Mouse (Mus musculus) heart, embryonic 12.5 days (tissue): Measurements from ENCODE around the gene Sycn. TPM values are rescaled to one million over a fixed set of nuclear protein-coding genes. Genes with fewer than 3 reads are reported as not detected.

ENCODE experiments used
- ATAC-seq: fragments of 200-750 bp; cut with Nextera tagmentation; 2 replicates; pipeline ENCODE4 v1.8.0; 2017; ENCODE audit warnings: moderate TSS enrichment, moderate library complexity; ENCODE audit not compliant: insufficient number of reproducible peaks, low FRiP score
- H3K27ac ChIP-seq: fragments of 300-500 bp; sonication (generic); 2 replicates; pipeline ENCODE4 v1.5.1; 2016; ENCODE audit warnings: mild to moderate bottlenecking, moderate library complexity; ENCODE audit not compliant: poor library complexity, severe bottlenecking
- H3K27me3 ChIP-seq: fragments of 300-500 bp; sonication (generic); replicated peaks from 2 replicates; pipeline ENCODE4 v1.6.1; 2016; ENCODE audit warnings: mild to moderate bottlenecking, moderate library complexity
- H3K36me3 ChIP-seq: fragments of 300-500 bp; sonication (generic); 2 replicates; pipeline ENCODE4 v1.6.1; 2016; ENCODE audit warnings: mild to moderate bottlenecking, moderate library complexity
- H3K4me1 ChIP-seq: fragments of 300-500 bp; sonication (generic); replicated peaks from 2 replicates; pipeline ENCODE4 v1.6.1; 2016; ENCODE audit warnings: mild to moderate bottlenecking
- H3K4me2 ChIP-seq: fragments of 300-500 bp; sonication (generic); 2 replicates; pipeline ENCODE4 v1.6.1; 2016; ENCODE audit warnings: mild to moderate bottlenecking, moderate library complexity
- H3K4me3 ChIP-seq: fragments of 300-500 bp; sonication (generic); 2 replicates; pipeline ENCODE4 v1.5.1; 2016; ENCODE audit warnings: mild to moderate bottlenecking
- H3K9ac ChIP-seq: fragments of 300-500 bp; sonication (generic); 2 replicates; pipeline ENCODE4 v1.6.1; 2016; ENCODE audit warnings: mild to moderate bottlenecking, moderate library complexity
- H3K9me3 ChIP-seq: fragments of 300-500 bp; sonication (generic); replicated peaks from 2 replicates; pipeline ENCODE4 v1.6.1; 2016; ENCODE audit warnings: mild to moderate bottlenecking, moderate library complexity
- WGBS: fragments of 180-500 bp; shearing (Covaris S2); methylation state at CpG from one replicate; pipeline ENCODE4 v1.1.7; 2016; 5-methylcytosine and 5-hydroxymethylcytosine counted together
- polyA plus RNA-seq: library from polyadenylated mRNA; unstranded; fragments of >200 nt; fragmentation: Nextera tagmentation; extraction: Ambion mirVana; gene quantifications from 2 replicates; pipeline ENCODE4 v1.2.1, GENCODE M21; 2016

Sycn gene
- polyA plus RNA-seq, 1 experiment from 2014 or later: not detected

DNA sequence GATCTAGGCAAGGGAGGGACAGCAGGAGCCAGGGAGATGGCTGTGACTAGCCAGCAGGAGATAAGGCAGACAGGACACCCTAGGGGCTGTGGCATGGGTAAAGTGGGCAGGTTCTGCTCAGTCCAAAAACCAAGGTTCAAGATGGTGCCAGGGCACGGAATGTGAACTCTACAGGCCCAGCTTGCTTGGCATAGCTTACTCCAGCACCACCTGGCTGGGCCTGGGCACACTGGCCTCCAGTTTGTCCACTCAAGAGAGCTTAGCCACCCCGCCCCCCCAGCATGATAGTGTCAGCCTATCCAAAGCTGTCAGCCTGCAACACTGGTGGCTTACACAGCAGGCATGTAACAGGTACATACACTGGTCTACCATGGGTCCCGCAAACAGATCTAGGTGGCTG is 32.6 kb downstream of the Sycn start:
- WGBS: 92% methylated on average over 3 of the region's 3 CpGs
- no peak overlapping the region for H3K9ac ChIP-seq
- H3K27ac ChIP-seq: no peak overlapping the region
- H3K4me2 ChIP-seq: no peak overlapping the region
- H3K9me3 ChIP-seq: no peaks in the 10 kb centered on the region
- peaks cover 6% of the 10 kb centered on the region for H3K36me3 ChIP-seq
- H3K4me1 ChIP-seq: peaks cover 91% of the 10 kb centered on the region
- H3K27me3 ChIP-seq: no peaks in the 10 kb centered on the region
- no peak for ATAC-seq
- H3K4me3 ChIP-seq: no peak overlapping the region

- no peak overlapping the region for H3K4me2 ChIP-seq
- ATAC-seq: no peak
- H3K4me3 ChIP-seq: no peak overlapping the region
- no peaks in the 10 kb centered on the region for H3K27me3 ChIP-seq
- H3K9me3 ChIP-seq: no peaks in the 10 kb centered on the region
- no peak overlapping the region for H3K27ac ChIP-seq
- 85% methylated on average over 11 of the region's 11 CpGs for WGBS
- H3K4me1 ChIP-seq: peaks cover 97% of the 10 kb centered on the region
- no peaks in the 10 kb centered on the region for H3K36me3 ChIP-seq
- no peak overlapping the region for H3K9ac ChIP-seq
Measured at GRCm38 (mm10) chr7:28575597-28575996, 34.9 kb downstream of the Sycn start.

DNA sequence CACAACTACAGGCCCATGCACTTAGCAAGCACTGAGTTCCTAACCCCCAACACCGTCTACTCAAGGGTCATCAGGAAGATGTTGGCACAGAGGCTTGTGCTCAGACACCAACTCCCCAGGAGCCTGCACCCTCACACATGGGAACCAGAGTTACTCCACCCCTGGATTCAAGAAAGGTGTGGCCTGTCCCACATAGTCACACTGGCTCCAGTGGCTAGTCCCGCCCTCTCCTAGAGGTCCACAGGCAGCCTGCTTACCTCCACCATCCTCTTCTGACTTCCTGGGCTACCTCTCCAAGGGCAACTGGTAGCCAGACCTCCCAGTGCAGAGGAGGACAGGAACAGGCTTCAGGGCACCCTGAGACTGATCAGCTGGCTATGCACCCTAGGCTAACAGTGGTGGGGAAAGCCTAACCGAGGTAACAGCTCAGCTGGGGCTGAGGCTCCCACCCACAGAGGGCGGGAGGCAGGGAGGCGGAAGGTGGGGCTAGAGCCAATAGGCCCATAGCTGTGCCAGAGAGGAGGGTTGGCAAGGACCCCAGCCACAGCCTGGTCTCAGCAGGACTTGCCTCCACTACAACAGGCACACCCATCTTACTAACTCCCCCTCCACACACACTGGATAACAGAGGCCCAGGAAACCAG is 35.7 kb downstream of the Sycn start:
- no peaks in the 10 kb centered on the region for H3K27me3 ChIP-seq
- no peak overlapping the region for H3K27ac ChIP-seq
- no peak overlapping the region for H3K4me3 ChIP-seq
- H3K9me3 ChIP-seq: no peaks in the 10 kb centered on the region
- WGBS: 69% methylated on average over 5 of the region's 5 CpGs
- H3K36me3 ChIP-seq: no peaks in the 10 kb centered on the region
- H3K4me1 ChIP-seq: peaks cover 92% of the 10 kb centered on the region
- H3K9ac ChIP-seq: peak overlapping the region; percentile 50; the same call in 1 of the 2 replicates
- 0 out of 2 replicates have a peak, but pooled peaks have one; percentile 26 for ATAC-seq
- no peak overlapping the region for H3K4me2 ChIP-seq

GRCm38 (mm10) chr7:28577826-28578542 is 37.3 kb downstream of the Sycn start:
- Histone ChIP-seq H3K4me3 (no peak overlapping the region), H3K4me2 (peak overlapping the region; percentile 8; the same call in 1 of the 2 replicates), H3K9ac (0 out of 2 replicates have a peak overlapping the region, but pooled peaks have one; percentile 50), H3K27me3 (no peaks in the 10 kb centered on the region), H3K36me3 (no peaks in the 10 kb centered on the region), H3K27ac (peak overlapping the region; percentile 78), H3K9me3 (no peaks in the 10 kb centered on the region), H3K4me1 (peaks cover 84% of the 10 kb centered on the region)
- WGBS: 70% methylated on average over 9 of the region's 9 CpGs
- no peak for ATAC-seq

- Histone ChIP-seq H3K27ac (peak overlapping the region; percentile 78; the same call in 1 of the 2 replicates), H3K9me3 (no peaks in the 10 kb centered on the region), H3K9ac (no peak overlapping the region), H3K36me3 (no peaks in the 10 kb centered on the region), H3K4me2 (no peak overlapping the region), H3K4me1 (peaks cover 82% of the 10 kb centered on the region), H3K27me3 (no peaks in the 10 kb centered on the region), H3K4me3 (no peak overlapping the region)
- no peak for ATAC-seq
- WGBS: 70% methylated on average over 5 of the region's 5 CpGs
Measured at GRCm38 (mm10) chr7:28578543-28579053, 37.9 kb downstream of the Sycn start.

DNA sequence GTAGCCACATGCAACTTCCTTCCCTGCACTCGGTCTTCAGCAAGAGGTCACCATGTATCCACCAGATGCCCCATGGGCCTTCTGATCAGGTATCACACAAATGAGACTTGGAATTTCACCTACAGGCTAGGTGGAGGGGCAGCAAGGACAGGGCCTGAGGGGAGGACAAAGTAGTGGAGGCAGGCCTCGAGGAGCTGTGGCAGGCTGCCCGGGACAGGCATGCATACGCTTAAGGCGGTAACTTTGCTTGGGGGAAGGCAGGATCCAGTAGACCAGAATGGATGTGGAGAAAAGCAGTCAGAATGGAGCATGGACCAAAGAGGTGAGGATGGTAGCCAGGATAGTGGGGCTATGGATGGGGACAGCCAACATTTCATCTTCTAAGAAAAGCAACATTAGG is 39.1 kb downstream of the Sycn start:
- H3K4me1 ChIP-seq: peaks cover 84% of the 10 kb centered on the region
- H3K27me3 ChIP-seq: no peaks in the 10 kb centered on the region
- H3K4me3 ChIP-seq: no peak overlapping the region
- H3K9me3 ChIP-seq: no peaks in the 10 kb centered on the region
- ATAC-seq: no peak
- 0 out of 2 replicates have a peak overlapping the region, but pooled peaks have one; percentile 4 for H3K9ac ChIP-seq
- no peaks in the 10 kb centered on the region for H3K36me3 ChIP-seq
- H3K27ac ChIP-seq: no peak overlapping the region
- no peak overlapping the region for H3K4me2 ChIP-seq
- 80% methylated on average over 5 of the region's 5 CpGs for WGBS

DNA sequence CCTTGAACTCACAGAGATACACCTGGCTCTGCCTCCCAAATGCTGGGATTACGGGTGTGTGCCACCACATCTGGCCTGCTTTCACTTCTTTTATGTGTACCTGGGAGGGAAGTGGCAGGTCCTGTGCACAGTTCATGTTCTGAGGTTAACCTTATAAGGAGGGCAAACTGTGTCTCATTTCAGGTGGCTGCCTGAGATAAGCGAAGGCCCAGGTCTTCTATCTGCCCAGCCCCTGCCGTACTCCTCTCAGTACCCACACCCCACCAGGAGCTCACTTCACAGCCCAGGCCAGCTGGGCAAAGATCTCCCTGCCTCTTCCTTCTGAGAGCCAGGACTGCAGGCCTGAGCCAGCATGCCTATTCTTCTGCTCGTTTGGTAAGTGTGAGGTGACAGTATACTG is 41.0 kb downstream of the Sycn start:
- WGBS: 70% methylated on average over 4 of the region's 4 CpGs
- H3K9me3 ChIP-seq: no peaks in the 10 kb centered on the region
- H3K9ac ChIP-seq: no peak overlapping the region
- ATAC-seq: no peak
- no peak overlapping the region for H3K4me3 ChIP-seq
- H3K36me3 ChIP-seq: no peaks in the 10 kb centered on the region
- H3K4me1 ChIP-seq: peaks cover 84% of the 10 kb centered on the region
- H3K27ac ChIP-seq: no peak overlapping the region
- no peaks in the 10 kb centered on the region for H3K27me3 ChIP-seq
- H3K4me2 ChIP-seq: no peak overlapping the region

DNA sequence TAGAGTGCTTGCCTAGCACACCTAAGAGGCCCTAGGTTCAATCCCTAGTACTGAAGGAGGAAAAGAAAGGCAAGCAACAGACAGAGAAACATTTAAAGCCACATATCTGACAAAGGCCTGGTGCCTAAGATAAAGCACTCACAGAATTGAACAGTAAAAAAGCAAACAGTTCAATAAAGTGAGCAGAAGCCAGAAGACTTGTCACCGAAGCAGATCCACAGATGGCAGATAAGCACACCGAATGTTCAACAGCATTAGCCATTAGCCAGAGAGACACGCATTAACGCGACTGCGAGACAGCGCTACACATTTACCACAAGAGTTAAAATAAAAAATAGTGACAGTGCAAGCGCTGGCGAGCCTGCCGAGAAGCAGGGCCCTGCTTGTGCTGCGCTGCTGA is 42.2 kb downstream of the Sycn start:
- Histone ChIP-seq H3K36me3 (no peaks in the 10 kb centered on the region), H3K4me1 (peaks cover 84% of the 10 kb centered on the region), H3K4me3 (no peak overlapping the region), H3K9me3 (no peaks in the 10 kb centered on the region), H3K27me3 (no peaks in the 10 kb centered on the region), H3K9ac (no peak overlapping the region), H3K4me2 (no peak overlapping the region), H3K27ac (no peak overlapping the region)
- ATAC-seq: no peak
- 75% methylated on average over 11 of the region's 11 CpGs for WGBS

DNA sequence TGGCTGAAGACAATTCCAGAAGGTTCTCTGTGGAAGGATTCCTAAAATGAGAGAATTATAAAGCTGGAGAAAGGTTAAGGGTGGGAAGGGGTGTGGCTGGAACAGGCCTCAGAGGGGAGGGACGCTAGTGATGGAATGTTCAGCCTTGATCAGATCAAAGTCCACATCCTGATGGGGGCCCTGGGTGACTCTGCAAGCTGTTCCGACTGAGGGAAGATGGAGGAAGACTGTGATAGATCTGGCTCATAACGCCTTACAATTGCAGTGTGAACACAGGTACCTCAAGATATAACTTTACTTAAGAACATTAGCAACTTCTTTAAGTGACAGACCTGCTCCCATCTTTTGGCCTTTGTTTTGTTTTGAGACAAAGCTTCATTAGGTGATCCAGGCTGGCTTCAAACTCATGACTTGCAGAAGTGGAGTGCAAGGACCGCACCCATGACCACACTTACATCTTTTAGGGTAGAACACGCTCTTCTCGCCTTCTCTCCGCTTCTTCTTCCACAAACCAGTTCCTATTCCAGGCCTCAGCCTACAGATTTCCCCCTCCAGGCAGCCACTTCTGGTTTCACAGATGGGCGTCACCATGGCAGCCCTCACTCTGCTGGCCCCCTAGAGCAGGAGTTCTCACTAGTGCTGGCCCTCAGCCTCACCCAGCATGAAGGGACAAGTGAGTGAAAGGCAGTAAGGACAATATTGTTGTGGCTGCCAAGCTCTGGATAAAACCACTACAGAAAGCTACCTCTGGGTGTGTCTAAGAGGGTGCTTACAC is 43.1 kb downstream of the Sycn start:
- H3K9ac ChIP-seq: no peak overlapping the region

DNA sequence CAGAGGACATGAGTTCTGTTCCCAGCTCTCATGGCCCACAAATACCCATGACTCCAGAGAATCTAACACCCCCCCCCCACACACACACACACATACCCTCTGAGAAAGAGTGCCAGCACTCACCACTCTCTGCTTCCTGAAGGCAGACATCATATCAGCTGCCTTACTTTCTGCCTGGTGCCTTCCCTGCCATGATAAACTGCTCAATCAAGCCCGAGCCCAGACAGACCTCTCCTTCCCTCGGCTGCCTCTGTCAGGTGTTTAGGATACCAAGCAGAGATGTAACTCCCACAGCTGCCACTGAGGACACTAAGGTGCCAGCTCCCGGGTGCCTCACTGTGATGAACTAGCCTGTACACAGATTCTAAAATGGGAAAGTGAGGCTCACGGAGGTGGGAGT is 43.8 kb downstream of the Sycn start:
- H3K4me3 ChIP-seq: no peak overlapping the region
- peak overlapping the region; percentile 37 for H3K27ac ChIP-seq
- no peaks in the 10 kb centered on the region for H3K27me3 ChIP-seq
- 19% methylated on average over 4 of the region's 4 CpGs for WGBS
- H3K9me3 ChIP-seq: no peaks in the 10 kb centered on the region
- no peaks in the 10 kb centered on the region for H3K36me3 ChIP-seq
- ATAC-seq: no peak
- no peak overlapping the region for H3K4me2 ChIP-seq
- H3K4me1 ChIP-seq: peaks cover 84% of the 10 kb centered on the region
- peak overlapping the region; percentile 23; the same call in 1 of the 2 replicates for H3K9ac ChIP-seq

More for the DNA sequence above, 43.1 kb downstream of the Sycn start:
- Histone ChIP-seq H3K36me3 (no peaks in the 10 kb centered on the region), H3K4me3 (no peak overlapping the region), H3K27me3 (no peaks in the 10 kb centered on the region), H3K27ac (peak overlapping the region; percentile 37), H3K4me1 (peaks cover 84% of the 10 kb centered on the region), H3K9me3 (no peaks in the 10 kb centered on the region), H3K4me2 (no peak overlapping the region)
- ATAC-seq: no peak
- WGBS: 73% methylated on average over 8 of the region's 8 CpGs

- Histone ChIP-seq H3K4me1 (peaks cover 84% of the 10 kb centered on the region), H3K4me3 (no peak overlapping the region), H3K27ac (peak overlapping the region; percentile 37; the same call in 1 of the 2 replicates), H3K27me3 (no peaks in the 10 kb centered on the region), H3K9ac (peak overlapping the region; percentile 23), H3K36me3 (no peaks in the 10 kb centered on the region), H3K9me3 (no peaks in the 10 kb centered on the region), H3K4me2 (no peak overlapping the region)
- no peak for ATAC-seq
- WGBS: 79% methylated on average over 6 of the region's 6 CpGs
Measured at GRCm38 (mm10) chr7:28585001-28585400, 44.3 kb downstream of the Sycn start.
